Mouse (Mus musculus): Measurements from ENCODE around the gene H2-M5.

The H2-M5 gene

DNA sequence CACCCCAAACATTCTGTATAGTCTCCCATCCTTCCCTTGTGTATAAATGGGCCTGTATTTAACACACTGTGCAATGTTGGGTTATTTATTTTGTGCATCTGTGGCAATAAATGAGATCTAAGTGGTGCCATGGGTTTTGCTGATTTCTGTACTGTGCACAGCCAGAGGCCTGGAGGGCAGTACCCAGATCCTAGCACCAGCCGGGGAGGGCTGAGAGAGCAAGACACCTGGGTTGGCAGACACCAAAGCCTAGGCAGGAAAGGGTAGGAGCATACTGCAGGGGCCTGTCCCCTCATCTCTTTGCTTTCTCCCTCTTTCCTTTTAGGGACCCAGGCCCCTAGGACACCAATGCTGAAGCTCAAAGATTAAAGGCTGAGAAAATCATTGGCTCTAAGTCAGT is 41.1 kb downstream of the H2-M5 start:
- in situ Hi-C loops (cut with MseI, MboI), result no loop called here

- in situ Hi-C loops (cut with MseI, MboI), result no loop called here
Observed at GRCm38 (mm10) chr17:36947051-36947819, 42.1 kb downstream of the H2-M5 start.

DNA sequence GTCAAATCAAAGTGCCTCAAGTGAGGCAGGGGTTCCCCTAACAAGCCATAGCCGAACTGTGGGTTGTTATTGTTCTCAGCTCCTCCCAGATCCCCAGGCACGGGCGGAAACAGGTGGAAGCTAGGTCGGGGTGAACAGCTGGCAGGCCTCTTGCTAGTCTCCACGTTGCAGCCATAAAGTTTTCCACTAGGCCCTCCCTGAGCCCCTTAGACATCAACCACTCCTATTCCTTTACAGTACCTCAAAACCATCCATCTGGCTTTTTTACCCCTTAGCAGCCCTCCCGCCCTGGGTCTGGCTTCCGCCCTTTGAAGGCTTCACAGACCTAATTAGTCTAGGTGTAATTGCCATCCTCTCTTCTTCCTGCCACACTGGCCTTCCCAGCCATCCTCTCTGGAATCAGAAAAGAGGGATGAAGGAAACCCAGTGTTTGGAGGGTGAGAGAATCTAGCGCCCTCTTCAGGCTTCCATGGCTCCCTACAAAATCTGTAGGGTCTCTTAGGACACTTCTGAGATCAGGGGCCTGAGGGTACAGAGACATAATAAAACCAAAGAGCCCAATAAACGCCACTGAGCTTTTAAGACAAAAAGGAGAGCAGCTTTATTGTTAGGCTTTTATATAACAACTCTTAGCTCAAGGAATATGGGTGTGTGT is 45.1 kb downstream of the H2-M5 start:
- in situ Hi-C loops (cut with MseI, MboI), result no loop called here

DNA sequence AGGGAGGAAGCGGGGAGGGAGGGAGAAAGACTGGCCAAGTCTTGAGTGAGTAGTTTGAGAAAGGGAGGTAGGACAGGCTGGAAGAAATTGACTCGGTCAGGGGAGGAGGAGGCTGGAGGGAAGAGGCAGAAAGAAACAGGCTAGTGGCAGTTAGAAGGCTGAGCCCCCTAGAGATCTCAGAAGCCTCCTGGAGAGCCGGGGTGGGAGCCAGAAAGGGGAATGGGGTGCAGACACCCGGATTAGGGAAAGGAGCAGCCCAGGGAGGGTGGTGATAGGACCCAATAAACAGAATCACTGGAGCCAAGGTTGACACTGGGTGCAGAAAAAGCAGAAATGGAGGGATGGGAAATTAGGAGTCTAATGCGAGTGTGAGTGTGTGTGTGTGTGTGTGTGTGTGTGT is 45.6 kb downstream of the H2-M5 start:
- in situ Hi-C loops (cut with MseI, MboI), result no loop called here

DNA sequence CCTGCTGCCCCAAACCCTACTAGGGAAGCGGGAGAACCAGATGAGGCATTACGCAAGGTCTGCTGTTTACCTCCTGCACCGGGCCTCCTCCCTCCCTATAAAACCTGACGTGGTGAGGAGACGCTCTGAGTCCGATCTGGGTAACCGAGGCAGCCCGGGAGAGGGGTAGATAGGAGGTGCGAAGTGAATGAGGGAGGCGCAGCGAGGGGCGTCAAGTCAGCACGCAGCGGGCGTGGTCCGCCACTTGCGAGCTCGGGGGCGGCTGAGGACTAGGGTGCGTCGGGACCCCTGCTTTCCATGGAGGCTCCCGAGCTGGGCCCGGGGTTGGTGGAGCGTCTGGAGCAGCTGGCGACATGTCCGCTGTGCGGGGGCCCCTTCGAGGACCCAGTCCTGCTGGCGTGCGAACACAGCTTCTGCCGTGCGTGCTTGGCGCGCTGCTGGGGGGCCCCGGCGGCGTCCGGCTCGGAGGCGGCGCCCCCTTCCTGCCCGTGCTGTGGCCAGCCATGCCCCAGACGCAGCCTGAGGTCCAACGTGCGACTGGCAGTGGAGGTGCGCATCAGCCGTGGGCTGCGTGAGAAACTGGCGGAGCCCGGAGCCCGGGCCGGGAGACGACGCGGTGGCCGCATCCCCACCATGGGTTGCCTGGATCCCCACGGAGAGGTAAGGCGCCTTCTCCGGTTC is 46.4 kb downstream of the H2-M5 start, which contains the start of gene Rnf39:
Gene Rnf39, plus strand, starts transcription at position 128 of the 681 bp plus-strand sequence.
- in situ Hi-C loops (cut with MseI, MboI), result no loop called here

- in situ Hi-C loops (cut with MseI, MboI), result no loop called here
Observed at GRCm38 (mm10) chr17:36942391-36942790, 46.9 kb downstream of the H2-M5 start.

- in situ Hi-C loops (cut with MseI, MboI), result no loop called here
Observed at GRCm38 (mm10) chr17:36938056-36938455, 51.3 kb downstream of the H2-M5 start.

All from mouse trophoblast stem cell (cell line).